Mouse (Mus musculus) MEL (cell line): Measurements from ENCODE around the gene Agpat1. TPM values are rescaled to one million over a fixed set of nuclear protein-coding genes. Genes with fewer than 3 reads are reported as not detected.

Source experiments
- DNase-seq: peaks from one replicate; pipeline ENCODE4 v3.0.0; 2011; ENCODE audit warnings: low read depth, low spot score
- H3K27ac ChIP-seq: 2 replicates; pipeline ENCODE4 v1.5.1; 2012; ENCODE audit warnings: low read depth, mild to moderate bottlenecking, control low read depth, low read length, moderate library complexity; ENCODE audit not compliant: control insufficient read depth
- H3K27me3 ChIP-seq, 2 experiments: fragments of 150-350 bp in 1 of 2; sonication (generic) in 1 of 2; 2 replicates each; pipeline ENCODE4 v1.6.1; 2012; ENCODE audit warnings: low read length in 2 of 2, mild to moderate bottlenecking in 2 of 2, improper control_type of control experiment in 1 of 2, moderate library complexity in 1 of 2; ENCODE audit not compliant: insufficient read depth in 2 of 2, control insufficient read depth in 1 of 2
- H3K36me3 ChIP-seq, 2 experiments: 2 replicates each; pipeline ENCODE4 v1.6.1; 2012 to 2014; ENCODE audit warnings: low read length in 2 of 2, improper control_type of control experiment in 1 of 2, inconsistent platforms in 1 of 2, mild to moderate bottlenecking in 1 of 2; ENCODE audit not compliant: insufficient read depth in 2 of 2, control insufficient read depth in 1 of 2
- H3K4me1 ChIP-seq, 2 experiments: fragments of 150-350 bp in 1 of 2; sonication (generic) in 1 of 2; 2 replicates each; pipeline ENCODE4 v1.6.1; 2012; ENCODE audit warnings: low read length in 2 of 2, improper control_type of control experiment in 1 of 2, mild to moderate bottlenecking in 1 of 2; ENCODE audit not compliant: insufficient read depth in 2 of 2, control insufficient read depth in 1 of 2
- H3K4me3 ChIP-seq, 2 experiments: fragments of 150-350 bp in 1 of 2; sonication (generic) in 1 of 2; 2 replicates each; pipeline ENCODE4 v1.5.1; 2012; ENCODE audit warnings: low read depth in 2 of 2, low read length in 2 of 2, mild to moderate bottlenecking in 2 of 2, moderate library complexity in 2 of 2, control low read depth in 1 of 2, improper control_type of control experiment in 1 of 2; ENCODE audit not compliant: control insufficient read depth in 1 of 2, insufficient read depth in 1 of 2
- H3K79me2 ChIP-seq: 2 replicates; pipeline ENCODE4 v1.6.1; 2012; ENCODE audit warnings: mild to moderate bottlenecking, low read length, moderate library complexity; ENCODE audit not compliant: control insufficient read depth, poor library complexity, insufficient read depth
- H3K9ac ChIP-seq: 2 replicates; pipeline ENCODE4 v1.6.1; 2012; ENCODE audit warnings: low read depth, mild to moderate bottlenecking, control low read depth, low read length, moderate library complexity; ENCODE audit not compliant: control insufficient read depth, poor library complexity, severe bottlenecking
- H3K9me3 ChIP-seq: fragments of 150-350 bp; sonication (generic); replicated peaks from 2 replicates; pipeline ENCODE4 v1.6.1; 2012; ENCODE audit warnings: mild to moderate bottlenecking, low read length, improper control_type of control experiment, moderate library complexity; ENCODE audit not compliant: insufficient read depth
- CHD1 ChIP-seq: IDR thresholded peaks from 2 replicates; pipeline ENCODE4 v1.6.1; 2012; ENCODE audit warnings: low read depth, mild to moderate bottlenecking, inconsistent platforms, low read length, improper control_type of control experiment
- CHD2 ChIP-seq: IDR thresholded peaks from 2 replicates; pipeline ENCODE4 v1.6.1; 2011; ENCODE audit warnings: low read length, improper control_type of control experiment
- CTCF ChIP-seq, 3 experiments: IDR thresholded peaks in 2 of 3; conservative IDR thresholded peaks in 1 of 3; 2 replicates each; pipeline ENCODE4 v1.5.1; 2011 to 2012; ENCODE audit warnings: low read length in 3 of 3, low read depth in 2 of 3, mild to moderate bottlenecking in 2 of 3, improper control_type of control experiment in 1 of 3, inconsistent platforms in 1 of 3, mixed read lengths in 1 of 3, moderate library complexity in 1 of 3; ENCODE audit not compliant: control insufficient read depth in 1 of 3, insufficient read depth in 1 of 3, poor library complexity in 1 of 3, severe bottlenecking in 1 of 3
- EP300 ChIP-seq, 2 experiments: IDR thresholded peaks; 2 replicates each; pipeline ENCODE4 v1.6.1; 2011; ENCODE audit warnings: improper control_type of control experiment in 2 of 2, low read length in 2 of 2, low read depth in 1 of 2, mild to moderate bottlenecking in 1 of 2
- ETS1 ChIP-seq: IDR thresholded peaks from 2 replicates; pipeline ENCODE4 v1.6.1; 2012; ENCODE audit warnings: low read depth, mild to moderate bottlenecking, inconsistent platforms, low read length, improper control_type of control experiment, moderate library complexity
- GABPA ChIP-seq: IDR thresholded peaks from 2 replicates; pipeline ENCODE4 v1.6.1; 2012; ENCODE audit warnings: low read depth, mild to moderate bottlenecking, inconsistent platforms, low read length, improper control_type of control experiment, moderate library complexity
- GATA1 ChIP-seq: IDR thresholded peaks from 2 replicates; pipeline ENCODE4 v1.6.1; 2011; ENCODE audit warnings: low read depth, low read length, improper control_type of control experiment
- HCFC1 ChIP-seq: IDR thresholded peaks from 2 replicates; pipeline ENCODE4 v1.6.1; 2012; ENCODE audit warnings: low read depth, mild to moderate bottlenecking, inconsistent platforms, low read length, improper control_type of control experiment, moderate library complexity
- JUND ChIP-seq: IDR thresholded peaks from 2 replicates; pipeline ENCODE4 v1.6.1; 2011; ENCODE audit warnings: low read depth, mild to moderate bottlenecking, improper control_type of control experiment, low read length
- KAT2A ChIP-seq: conservative IDR thresholded peaks from 2 replicates; pipeline ENCODE4 v1.6.1; 2012; ENCODE audit warnings: low read depth, low read length, improper control_type of control experiment, inconsistent platforms
- MAFK ChIP-seq: IDR thresholded peaks from 2 replicates; pipeline ENCODE4 v1.6.1; 2011; ENCODE audit warnings: low read depth, mild to moderate bottlenecking, low read length, improper control_type of control experiment, borderline replicate concordance
- MEF2A ChIP-seq: IDR thresholded peaks from 2 replicates; pipeline ENCODE4 v1.6.1; 2014; ENCODE audit warnings: low read depth, mild to moderate bottlenecking, inconsistent platforms, low read length, improper control_type of control experiment; ENCODE audit not compliant: poor library complexity, insufficient replicate concordance, severe bottlenecking; ENCODE audit errors: extremely low read depth
- MXI1 ChIP-seq: IDR thresholded peaks from 2 replicates; pipeline ENCODE4 v1.6.1; 2011; ENCODE audit warnings: mild to moderate bottlenecking, low read depth, low read length, improper control_type of control experiment
- MYC ChIP-seq: IDR thresholded peaks from 2 replicates; pipeline ENCODE4 v1.6.1; 2011; ENCODE audit warnings: low read depth, mild to moderate bottlenecking, low read length, improper control_type of control experiment, moderate library complexity
- NELFE ChIP-seq: IDR thresholded peaks from 2 replicates; pipeline ENCODE4 v1.6.1; 2011; ENCODE audit warnings: low read depth, low read length, improper control_type of control experiment
- POLR2AphosphoS2 ChIP-seq: IDR thresholded peaks from 2 replicates; pipeline ENCODE4 v1.6.1; 2011; ENCODE audit warnings: low read length, improper control_type of control experiment
- RAD21 ChIP-seq: IDR thresholded peaks from 2 replicates; pipeline ENCODE4 v1.6.1; 2011; ENCODE audit warnings: mild to moderate bottlenecking, low read depth, low read length, improper control_type of control experiment
- SIN3A ChIP-seq: IDR thresholded peaks from 2 replicates; pipeline ENCODE4 v1.6.1; 2012; ENCODE audit warnings: low read length, improper control_type of control experiment, inconsistent platforms
- SMC3 ChIP-seq: IDR thresholded peaks from 2 replicates; pipeline ENCODE4 v1.6.1; 2011; ENCODE audit warnings: low read depth, low read length, improper control_type of control experiment
- TAL1 ChIP-seq: IDR thresholded peaks from 2 replicates; pipeline ENCODE4 v1.6.1; 2012; ENCODE audit warnings: mild to moderate bottlenecking, inconsistent platforms, low read length, moderate library complexity, mixed read lengths
- UBTF ChIP-seq: IDR thresholded peaks from 2 replicates; pipeline ENCODE4 v1.6.1; 2012; ENCODE audit warnings: low read depth, mild to moderate bottlenecking, inconsistent platforms, low read length, improper control_type of control experiment, moderate library complexity, borderline replicate concordance; ENCODE audit not compliant: insufficient read depth
- USF1 ChIP-seq: IDR thresholded peaks from 2 replicates; pipeline ENCODE4 v1.6.1; 2014; ENCODE audit warnings: low read depth, mild to moderate bottlenecking, inconsistent platforms, low read length, improper control_type of control experiment, moderate library complexity
- ZKSCAN1 ChIP-seq: IDR thresholded peaks from 2 replicates; pipeline ENCODE4 v1.6.1; 2012; ENCODE audit warnings: low read depth, mild to moderate bottlenecking, inconsistent platforms, low read length, improper control_type of control experiment, moderate library complexity
- ZMIZ1 ChIP-seq: IDR thresholded peaks from 2 replicates; pipeline ENCODE4 v1.6.1; 2012; ENCODE audit warnings: low read depth, mild to moderate bottlenecking, inconsistent platforms, low read length, improper control_type of control experiment, moderate library complexity
- ZNF384 ChIP-seq: IDR thresholded peaks from 2 replicates; pipeline ENCODE4 v1.6.1; 2012; ENCODE audit warnings: low read depth, mild to moderate bottlenecking, inconsistent platforms, low read length, improper control_type of control experiment
- polyA plus RNA-seq, 2 experiments: library from polyadenylated mRNA; stranded (reverse) in 1 of 2; unstranded in 1 of 2; fragments of >175 nt in 1 of 2; fragments of >200 nt in 1 of 2; gene quantifications; 2 replicates each; pipeline versions ENCODE4 v1.2.1 to v1.2.4; 2012; ENCODE audit warnings: low replicate concordance in 2 of 2, low read depth in 1 of 2; ENCODE audit not compliant: insufficient read length in 2 of 2, insufficient read depth in 1 of 2, missing spikeins in 1 of 2
- total RNA-seq: library from RNA; depleted of rRNA; stranded (reverse); fragments of 300-350 nt; gene quantifications from 2 replicates; pipeline ENCODE4 v1.2.3, GENCODE M21; 2012

Agpat1 gene
- total and polyA plus RNA-seq, 3 experiments: 85.2 to 153 TPM; not detected in 1

DNA sequence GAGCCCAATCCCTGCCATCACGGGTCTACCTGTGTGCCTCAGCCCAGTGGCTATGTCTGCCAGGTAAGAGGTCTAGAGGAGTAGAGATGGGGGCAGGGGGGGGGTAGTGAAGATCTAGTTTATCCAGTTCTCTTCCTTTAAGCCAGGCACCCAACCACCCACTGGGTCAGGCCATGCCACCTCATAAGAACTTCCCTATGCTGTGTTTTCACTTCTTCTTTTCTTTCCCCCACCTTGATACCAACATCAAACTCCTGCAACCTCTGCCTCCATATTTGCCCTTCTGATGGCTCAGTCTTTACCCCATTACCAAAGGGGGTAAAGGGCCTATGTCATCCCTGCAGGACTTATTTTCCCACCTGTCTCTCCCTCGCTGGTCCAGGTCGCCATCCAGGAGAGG is 26.0 kb upstream of the Agpat1 start:
- H3K27me3 ChIP-seq: no peaks in the 10 kb centered on the region; a peak in 2 of 4 replicates
- no peaks in the 10 kb centered on the region for H3K9me3 ChIP-seq
- H3K4me1 ChIP-seq: no peaks in the 10 kb centered on the region
- no peaks in the 10 kb centered on the region for H3K79me2 ChIP-seq
- TF ChIP-seq UBTF (no peak), TAL1 (no peak), RAD21 (no peak), CHD2 (no peak), MAFK (no peak), JUND (no peak), MEF2A (no peak), ETS1 (no peak), CHD1 (no peak), MYC (no peak), ZNF384 (no peak), CTCF (IDR thresholded peaks at IDR 0.05 in 2 of 3, conservative IDR thresholded peaks at IDR 0.05 in 1 of 3; ENCODE audit: control insufficient read depth in 1 of 3, insufficient read depth in 1 of 3, low read depth in 2 of 3, low read length in 3 of 3, poor library complexity in 1 of 3, severe bottlenecking in 1 of 3) (no peak), SMC3 (no peak), ZKSCAN1 (no peak), USF1 (no peak), EP300 (IDR thresholded peaks at IDR 0.05; ENCODE audit: low read depth in 1 of 2, low read length in 2 of 2) (no peak), POLR2AphosphoS2 (no peak), SIN3A (no peak), NELFE (no peak)
- no peaks in the 10 kb centered on the region for H3K36me3 ChIP-seq
- DNase-seq: no peak
- H3K27ac ChIP-seq: no peak overlapping the region
- H3K9ac ChIP-seq: no peak overlapping the region
- H3K4me3 ChIP-seq: no peak overlapping the region

DNA sequence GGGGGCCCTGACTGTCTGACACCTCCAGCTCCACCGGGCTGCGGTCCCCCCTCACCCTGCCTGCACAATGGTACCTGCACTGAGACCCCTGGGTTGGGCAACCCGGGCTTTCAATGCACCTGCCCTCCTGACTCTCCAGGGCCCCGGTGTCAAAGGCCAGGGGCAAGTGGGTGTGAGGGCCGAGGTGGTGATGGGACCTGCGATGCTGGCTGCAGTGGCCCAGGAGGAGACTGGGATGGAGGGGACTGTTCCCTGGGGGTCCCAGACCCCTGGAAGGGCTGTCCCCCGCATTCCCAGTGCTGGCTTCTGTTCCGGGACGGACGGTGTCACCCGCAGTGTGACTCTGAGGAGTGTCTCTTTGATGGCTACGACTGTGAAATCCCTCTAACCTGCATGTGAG is 21.5 kb upstream of the Agpat1 start:
- TF ChIP-seq CHD2: no peak
- no peak for TF ChIP-seq ZNF384
- TF ChIP-seq GATA1: no peak
- no peak for TF ChIP-seq SIN3A
- TF ChIP-seq CHD1: no peak
- TF ChIP-seq KAT2A: no peak
- no peak for TF ChIP-seq GABPA
- no peak for TF ChIP-seq MXI1
- TF ChIP-seq HCFC1: no peak
- no peak for TF ChIP-seq ZMIZ1
- H3K9ac ChIP-seq: no peak overlapping the region
- peaks cover 0 to 3% of the 10 kb centered on the region in 2 experiments; a peak in 1 of 4 replicates for H3K36me3 ChIP-seq
- no peaks in the 10 kb centered on the region for H3K27me3 ChIP-seq
- peaks cover 1% of the 10 kb centered on the region; the same call in 1 of the 2 replicates for H3K79me2 ChIP-seq
- no peak overlapping the region for H3K27ac ChIP-seq
- no peak overlapping the region for H3K4me3 ChIP-seq
- no peaks in the 10 kb centered on the region for H3K9me3 ChIP-seq
- peaks cover 0 to 6% of the 10 kb centered on the region in 2 experiments; a peak in 1 of 4 replicates for H3K4me1 ChIP-seq
- no peak for DNase-seq
